Mouse (Mus musculus) heart, adult 2 months (tissue): ENCODE data around the gene Ell3.

Experiments used
- CTCF ChIP-seq: fragments of 200-600 bp; IDR thresholded peaks from 2 replicates; pipeline ENCODE4 v1.8.1; 2022; ENCODE audit warnings: antibody characterized with exemption, mild to moderate bottlenecking, moderate library complexity
- EP300 ChIP-seq: fragments of 200-500 bp; IDR thresholded peaks from 2 replicates; pipeline ENCODE4 v1.6.1; 2011; ENCODE audit warnings: low read depth, low read length, control low read depth; ENCODE audit not compliant: insufficient read depth
- POLR2A ChIP-seq: fragments of 200-500 bp; IDR thresholded peaks from 2 replicates; pipeline ENCODE4 v1.6.1; 2011; ENCODE audit warnings: mild to moderate bottlenecking, low read depth, low read length, control low read depth; ENCODE audit not compliant: insufficient read depth

DNA sequence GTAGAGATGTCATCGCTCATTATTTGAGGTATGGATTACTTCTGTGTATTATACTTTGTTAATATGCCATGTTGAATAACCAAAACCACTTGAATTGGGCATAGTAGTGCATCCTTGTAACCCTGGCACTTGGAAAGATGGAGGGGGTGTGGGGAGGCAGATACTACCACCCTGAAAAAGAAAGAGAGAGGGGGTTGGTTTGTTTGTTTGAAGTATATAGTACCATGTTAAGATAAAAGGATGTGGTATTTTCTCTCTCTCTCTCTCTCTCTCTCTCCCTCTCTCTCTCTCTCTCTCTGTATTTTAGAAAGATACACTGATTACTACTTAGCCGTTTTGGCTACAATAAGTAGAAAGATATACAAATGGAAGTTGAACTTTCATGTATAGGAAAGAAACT, 18.2 kb downstream of the Ell3 start:
- no peak for TF ChIP-seq EP300
- no peak for TF ChIP-seq CTCF
- TF ChIP-seq POLR2A: no peak
